Mouse (Mus musculus) lung, postnatal 0 days (tissue): Measurements from ENCODE around the gene Cox5b. TPM values are rescaled to one million over a fixed set of nuclear protein-coding genes. Genes with fewer than 3 reads are reported as not detected.

ENCODE experiments used
- ATAC-seq: fragments of 200-750 bp; cut with Nextera tagmentation; 2 replicates; pipeline ENCODE4 v1.8.0; 2017; ENCODE audit warnings: moderate library complexity
- DNase-seq: peaks from one replicate; pipeline ENCODE4 v3.0.0-alpha.2; 2016; ENCODE audit warnings: low spot score
- H3K27ac ChIP-seq: fragments of 300-500 bp; sonication (generic); 2 replicates; pipeline ENCODE4 v1.5.1; 2014; ENCODE audit warnings: antibody characterized with exemption, mild to moderate bottlenecking, low read length, mixed read lengths
- H3K27me3 ChIP-seq: fragments of 300-500 bp; sonication (generic); replicated peaks from 2 replicates; pipeline ENCODE4 v1.6.1; 2014; ENCODE audit warnings: low read length, mixed read lengths; ENCODE audit not compliant: insufficient read depth
- H3K36me3 ChIP-seq: fragments of 300-500 bp; sonication (generic); 2 replicates; pipeline ENCODE4 v1.6.1; 2014; ENCODE audit warnings: low read length, mixed read lengths; ENCODE audit not compliant: insufficient read depth
- H3K4me1 ChIP-seq: fragments of 300-500 bp; sonication (generic); 2 replicates; pipeline ENCODE4 v1.6.1; 2014; ENCODE audit warnings: antibody characterized with exemption, low read depth, low read length, mixed read lengths; ENCODE audit not compliant: insufficient read depth
- H3K4me2 ChIP-seq: fragments of 300-500 bp; sonication (generic); replicated peaks from 2 replicates; pipeline ENCODE4 v1.6.1; 2014; ENCODE audit warnings: low read depth, mild to moderate bottlenecking, low read length, moderate library complexity, mixed read lengths
- H3K4me3 ChIP-seq: fragments of 300-500 bp; sonication (generic); 2 replicates; pipeline ENCODE4 v1.5.1; 2014; ENCODE audit warnings: low read depth, low read length
- H3K9ac ChIP-seq: fragments of 300-500 bp; sonication (generic); replicated peaks from 2 replicates; pipeline ENCODE4 v1.6.1; 2014; ENCODE audit warnings: low read depth, mild to moderate bottlenecking
- H3K9me3 ChIP-seq: fragments of 300-500 bp; sonication (generic); 2 replicates; pipeline ENCODE4 v1.6.1; 2016; ENCODE audit warnings: low read length, mixed read lengths
- CTCF ChIP-seq: IDR thresholded peaks from 2 replicates; pipeline ENCODE4 v1.5.1; 2016; ENCODE audit warnings: antibody characterized with exemption, mild to moderate bottlenecking
- EP300 ChIP-seq: IDR thresholded peaks from 2 replicates; pipeline ENCODE4 v1.6.1; 2016; ENCODE audit warnings: antibody characterized with exemption, mild to moderate bottlenecking, control low read depth
- WGBS: fragments of 180-500 bp; shearing (Covaris S2); extraction: QIAGEN DNeasy Blood & Tissue Kit; methylation state at CpG from one replicate; pipeline ENCODE4 v1.1.7; 2014; 5-methylcytosine and 5-hydroxymethylcytosine counted together
- polyA plus RNA-seq: library from polyadenylated mRNA; unstranded; fragments of >200 nt; fragmentation: Nextera tagmentation; extraction: Ambion mirVana; gene quantifications from 2 replicates; pipeline ENCODE4 v1.2.1, GENCODE M21; 2015

Gene Cox5b
- polyA plus RNA-seq, 1 experiment from 2014 or later: 474 TPM

- H3K36me3 ChIP-seq: no peaks in the 10 kb centered on the region
Measured at GRCm38 (mm10) chr1:36683810-36684467, 7.3 kb upstream of the Cox5b start.

GRCm38 (mm10) chr1:36690671-36691235, 496 bp upstream of the Cox5b start:
- ATAC-seq (peak; percentile 6; the same call in 1 of the 2 replicates), DNase-seq (peak; percentile 4)
- H3K4me1 ChIP-seq: peaks cover 4% of the 10 kb centered on the region; the same call in 1 of the 2 replicates
- no peaks in the 10 kb centered on the region for H3K27me3 ChIP-seq
- TF ChIP-seq EP300 (no peak), CTCF (no peak)
- no peak overlapping the region for H3K9ac ChIP-seq
- no peaks in the 10 kb centered on the region for H3K9me3 ChIP-seq
- 57% methylated on average over 11 of the region's 11 CpGs for WGBS
- no peak overlapping the region for H3K27ac ChIP-seq
- peak overlapping the region; percentile 68; the same call in 1 of the 2 replicates for H3K4me3 ChIP-seq
- H3K4me2 ChIP-seq: peak overlapping the region; percentile 77
- no peaks in the 10 kb centered on the region for H3K36me3 ChIP-seq

More at GRCm38 (mm10) chr1:36683810-36684467, 7.3 kb upstream of the Cox5b start:
- ATAC-seq (peak; percentile 88), DNase-seq (peak; percentile 87)
- Histone ChIP-seq H3K4me2 (no peak overlapping the region), H3K9ac (no peak overlapping the region), H3K27me3 (no peaks in the 10 kb centered on the region), H3K9me3 (no peaks in the 10 kb centered on the region), H3K27ac (no peak overlapping the region), H3K4me3 (no peak overlapping the region), H3K4me1 (no peaks in the 10 kb centered on the region)
- TF ChIP-seq EP300: no peak
- TF ChIP-seq CTCF: peak; percentile 93
- 10% methylated on average over 13 of the region's 13 CpGs for WGBS

- no peak for ATAC-seq
- 78% methylated on average over 6 of the region's 6 CpGs for WGBS
- H3K9me3 ChIP-seq: no peaks in the 10 kb centered on the region
- no peak overlapping the region for H3K27ac ChIP-seq
- TF ChIP-seq CTCF: no peak
- TF ChIP-seq EP300: no peak
- no peak overlapping the region for H3K4me2 ChIP-seq
- H3K27me3 ChIP-seq: no peaks in the 10 kb centered on the region
- no peak overlapping the region for H3K4me3 ChIP-seq
- no peak for DNase-seq
- H3K36me3 ChIP-seq: 0 out of 2 replicates have a peak, but pooled peaks cover 4% of the 10 kb centered on the region
- H3K9ac ChIP-seq: no peak overlapping the region
- peaks cover 4% of the 10 kb centered on the region; the same call in 1 of the 2 replicates for H3K4me1 ChIP-seq
Measured at GRCm38 (mm10) chr1:36694871-36695270, 3.6 kb downstream of the Cox5b start.

GRCm38 (mm10) chr1:36696411-36696810, 5.2 kb downstream of the Cox5b start:
- DNase-seq: peak; percentile 7
- no peaks in the 10 kb centered on the region for H3K27me3 ChIP-seq
- TF ChIP-seq EP300: no peak
- no peak for TF ChIP-seq CTCF
- H3K4me2 ChIP-seq: no peak overlapping the region
- H3K27ac ChIP-seq: no peak overlapping the region
- 0 out of 2 replicates have a peak, but pooled peaks cover 4% of the 10 kb centered on the region for H3K36me3 ChIP-seq
- no peaks in the 10 kb centered on the region for H3K9me3 ChIP-seq
- H3K9ac ChIP-seq: no peak overlapping the region
- no peak overlapping the region for H3K4me3 ChIP-seq
- no peak for ATAC-seq
- H3K4me1 ChIP-seq: peaks cover 4% of the 10 kb centered on the region; the same call in 1 of the 2 replicates
- 59% methylated on average over 6 of the region's 6 CpGs for WGBS

- Histone ChIP-seq H3K36me3 (peaks cover 8% of the 10 kb centered on the region; the same call in 1 of the 2 replicates), H3K4me2 (no peak overlapping the region), H3K4me1 (peaks cover 2% of the 10 kb centered on the region; the same call in 1 of the 2 replicates), H3K9ac (no peak overlapping the region), H3K27ac (no peak overlapping the region), H3K4me3 (no peak overlapping the region), H3K27me3 (no peaks in the 10 kb centered on the region), H3K9me3 (no peaks in the 10 kb centered on the region)
- WGBS: 70% methylated on average over 5 of the region's 5 CpGs
- no peak for TF ChIP-seq EP300
- no peak for TF ChIP-seq CTCF
- no peak for ATAC-seq
- no peak for DNase-seq
Measured at GRCm38 (mm10) chr1:36697030-36697429, 5.8 kb downstream of the Cox5b start.

GRCm38 (mm10) chr1:36707166-36707565, 15.9 kb downstream of the Cox5b start:
- H3K36me3 ChIP-seq: peaks cover 12% of the 10 kb centered on the region; the same call in 1 of the 2 replicates
- no peak overlapping the region for H3K4me2 ChIP-seq
- H3K9me3 ChIP-seq: no peaks in the 10 kb centered on the region
- H3K4me3 ChIP-seq: no peak overlapping the region
- no peak overlapping the region for H3K9ac ChIP-seq
- H3K4me1 ChIP-seq: peaks cover 10% of the 10 kb centered on the region; the same call in 1 of the 2 replicates
- H3K27ac ChIP-seq: no peak overlapping the region
- TF ChIP-seq EP300: no peak
- no peak for TF ChIP-seq CTCF
- no peaks in the 10 kb centered on the region for H3K27me3 ChIP-seq
- DNase-seq (no peak), ATAC-seq (no peak)
- 33% methylated on average over 2 of the region's 2 CpGs for WGBS
